Mouse (Mus musculus): ENCODE measurements around the gene Ipcef1.

DNA sequence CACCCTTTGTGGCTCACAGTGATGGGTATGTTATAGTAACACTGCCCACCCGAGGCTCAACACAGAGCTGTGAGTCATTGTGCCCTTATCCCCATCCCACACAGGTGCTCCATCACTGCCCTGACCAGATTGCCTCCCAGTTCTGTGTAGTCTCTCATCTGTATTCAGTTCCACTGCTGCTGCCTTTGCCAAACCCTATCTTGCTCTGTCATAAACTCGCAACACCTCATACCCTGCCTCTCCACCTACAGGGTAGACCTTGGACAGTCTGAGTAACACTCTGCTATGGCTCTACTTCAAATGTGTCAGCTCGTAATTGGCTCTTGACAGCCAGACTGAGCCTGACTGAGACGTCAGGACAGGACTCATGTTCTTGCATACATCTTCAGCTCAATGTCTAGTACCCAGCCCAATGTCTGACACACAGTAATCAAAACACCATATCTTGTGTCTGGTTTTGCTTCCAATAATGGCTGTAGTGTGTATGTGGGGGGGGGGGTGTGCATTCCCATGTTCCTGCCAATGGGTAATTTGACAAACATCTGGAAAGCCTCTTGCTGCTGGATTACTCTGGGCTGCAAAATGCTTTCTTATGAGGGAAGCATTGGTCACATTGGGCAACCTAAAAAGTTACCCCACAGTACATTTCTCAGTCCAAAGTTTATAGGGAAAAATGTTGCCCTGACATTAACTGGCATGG is 64.7 kb downstream of the Ipcef1 start:
- TF ChIP-seq EP300 (IDR thresholded peaks at IDR 0.05; ENCODE audit: low read length) (no peak), NELFE (IDR thresholded peaks at IDR 0.05; ENCODE audit: low read depth, low read length) (no peak), CTCF (conservative IDR thresholded peaks at IDR 0.05 in 1 of 2, IDR thresholded peaks at IDR 0.05 in 1 of 2; ENCODE audit: low read depth in 2 of 2, low read length in 2 of 2) (no peak), TCF12 (IDR thresholded peaks at IDR 0.05; ENCODE audit: low read depth, low read length) (no peak), MAZ (IDR thresholded peaks at IDR 0.05; ENCODE audit: low read depth, low read length) (no peak), POLR2A (IDR thresholded peaks at IDR 0.05; ENCODE audit: low read depth, low read length) (no peak), KAT2A (IDR thresholded peaks at IDR 0.05; ENCODE audit: insufficient replicate concordance, low read length) (no peak), ZC3H11A (IDR thresholded peaks at IDR 0.05; ENCODE audit: low read depth, low read length) (no peak), ZNF384 (IDR thresholded peaks at IDR 0.05; ENCODE audit: low read depth, low read length) (no peak), CHD2 (IDR thresholded peaks at IDR 0.05; ENCODE audit: low read length) (no peak), ETS1 (conservative IDR thresholded peaks at IDR 0.05; ENCODE audit: low read depth, low read length) (no peak), RAD21 (IDR thresholded peaks at IDR 0.05; ENCODE audit: low read depth, low read length) (no peak), USF1 (IDR thresholded peaks at IDR 0.05; ENCODE audit: low read depth, low read length) (no peak)

All from CH12.LX (cell line).